Mouse (Mus musculus) stomach, postnatal 0 days (tissue): Measurements from ENCODE around the gene Nxpe4. TPM values are rescaled to one million over a fixed set of nuclear protein-coding genes. Genes with fewer than 3 reads are reported as not detected.

ENCODE experiments used
- ATAC-seq: fragments of 200-750 bp; cut with Nextera tagmentation; 2 replicates; pipeline ENCODE4 v1.8.0; 2017; ENCODE audit not compliant: low FRiP score, low TSS enrichment
- DNase-seq: peaks from one replicate; pipeline ENCODE4 v3.0.0-alpha.2; 2016; ENCODE audit warnings: low spot score
- H3K27ac ChIP-seq: fragments of 300-500 bp; sonication (generic); replicated peaks from 2 replicates; pipeline ENCODE4 v1.5.1; 2014; ENCODE audit warnings: mild to moderate bottlenecking, control low read depth
- H3K27me3 ChIP-seq: fragments of 300-500 bp; sonication (generic); 2 replicates; pipeline ENCODE4 v1.6.1; 2014; ENCODE audit warnings: low read length; ENCODE audit not compliant: control insufficient read depth, insufficient read depth
- H3K36me3 ChIP-seq: fragments of 300-500 bp; sonication (generic); 2 replicates; pipeline ENCODE4 v1.6.1; 2014; ENCODE audit warnings: low read length, mixed read lengths; ENCODE audit not compliant: control insufficient read depth, insufficient read depth
- H3K4me1 ChIP-seq: fragments of 300-500 bp; sonication (generic); replicated peaks from 2 replicates; pipeline ENCODE4 v1.6.1; 2014; ENCODE audit warnings: antibody characterized with exemption; ENCODE audit not compliant: control insufficient read depth, insufficient read depth
- H3K4me2 ChIP-seq: fragments of 300-500 bp; sonication (generic); replicated peaks from 2 replicates; pipeline ENCODE4 v1.6.1; 2014; ENCODE audit warnings: low read depth, mild to moderate bottlenecking, control low read depth, moderate library complexity
- H3K4me3 ChIP-seq: fragments of 300-500 bp; sonication (generic); 2 replicates; pipeline ENCODE4 v1.5.1; 2014; ENCODE audit warnings: low read depth, low read length, control low read depth
- H3K9ac ChIP-seq: fragments of 300-500 bp; sonication (generic); 2 replicates; pipeline ENCODE4 v1.6.1; 2014; ENCODE audit warnings: mild to moderate bottlenecking, low read length, control low read depth, mixed read lengths
- H3K9me3 ChIP-seq: fragments of 300-500 bp; sonication (generic); 2 replicates; pipeline ENCODE4 v1.6.1; 2016; ENCODE audit warnings: low read length; ENCODE audit not compliant: control insufficient read depth
- CTCF ChIP-seq: IDR thresholded peaks from 2 replicates; pipeline ENCODE4 v1.5.1; 2016; ENCODE audit warnings: antibody characterized with exemption, low read depth, mild to moderate bottlenecking, moderate library complexity
- EP300 ChIP-seq: optimal IDR thresholded peaks from 2 replicates; pipeline ENCODE3; 2016; ENCODE audit warnings: antibody characterized with exemption
- WGBS: fragments of 180-500 bp; shearing (Covaris S2); extraction: QIAGEN DNeasy Blood & Tissue Kit; methylation state at CpG from one replicate; pipeline ENCODE4 v1.1.7; 2014; 5-methylcytosine and 5-hydroxymethylcytosine counted together
- polyA plus RNA-seq: library from polyadenylated mRNA; unstranded; fragments of >200 nt; fragmentation: Nextera tagmentation; extraction: Ambion mirVana; gene quantifications from 2 replicates; pipeline ENCODE4 v1.2.1, GENCODE M21; 2015

The Nxpe4 gene
- polyA plus RNA-seq, 1 experiment from 2014 or later = 3.6 TPM

- Histone ChIP-seq H3K27ac (no peak overlapping the region), H3K4me3 (no peak overlapping the region), H3K4me1 (no peaks in the 10 kb centered on the region), H3K4me2 (no peak overlapping the region), H3K9ac (no peak overlapping the region), H3K36me3 (no peaks in the 10 kb centered on the region), H3K9me3 (no peaks in the 10 kb centered on the region), H3K27me3 (no peaks in the 10 kb centered on the region)
- no peak for ATAC-seq
- WGBS = 66% methylated on average over 4 of the region's 4 CpGs
- DNase-seq = no peak
- TF ChIP-seq EP300 (no peak), CTCF (peak; percentile 22)
Measured at GRCm38 (mm10) chr9:48360826-48361225, 199.0 kb downstream of the Nxpe4 start.

DNA sequence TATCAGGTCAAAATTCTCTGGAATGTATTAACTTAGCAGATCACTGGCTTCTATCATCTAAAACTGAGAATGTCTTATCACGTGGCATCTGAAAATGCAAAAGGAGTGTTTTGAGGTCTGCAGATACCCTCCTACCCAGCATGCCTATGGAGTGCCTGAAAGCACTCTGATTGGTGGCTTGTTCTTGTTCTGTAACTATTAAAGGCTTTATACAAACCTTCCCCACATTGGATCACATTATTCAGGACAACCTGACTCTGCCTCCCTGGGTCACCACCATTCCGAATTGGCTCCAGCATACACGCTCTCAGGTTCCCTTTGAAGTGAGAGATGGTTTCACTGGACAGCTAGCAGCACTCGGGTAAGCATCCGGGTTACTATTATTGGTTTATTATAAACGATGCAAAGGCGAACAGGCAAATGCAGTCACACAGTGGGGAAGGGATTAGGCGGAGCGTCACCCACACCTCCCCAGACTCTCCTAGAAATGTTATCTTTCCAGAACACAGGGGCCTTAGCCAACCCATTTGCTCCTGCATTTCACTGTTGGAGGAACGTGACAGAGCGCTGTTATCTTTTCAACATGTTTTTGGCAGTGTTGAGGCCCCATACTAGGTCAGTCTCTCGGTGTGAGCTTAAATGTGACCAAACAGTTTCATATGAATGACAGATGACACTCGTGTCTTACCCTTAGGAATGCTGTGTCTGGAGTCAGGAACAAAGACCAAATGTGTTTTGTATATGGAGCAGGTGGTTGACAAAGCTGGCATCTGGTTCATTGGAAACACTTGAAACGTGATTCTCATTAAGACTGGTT, 200.2 kb downstream of the Nxpe4 start:
- TF ChIP-seq EP300 = no peak
- no peak for TF ChIP-seq CTCF
- ATAC-seq = no peak
- H3K36me3 ChIP-seq = no peaks in the 10 kb centered on the region
- H3K9me3 ChIP-seq = no peaks in the 10 kb centered on the region
- no peaks in the 10 kb centered on the region for H3K27me3 ChIP-seq
- no peak overlapping the region for H3K9ac ChIP-seq
- 68% methylated on average over 14 of the region's 14 CpGs for WGBS
- H3K4me1 ChIP-seq = no peaks in the 10 kb centered on the region
- no peak for DNase-seq
- H3K4me2 ChIP-seq = no peak overlapping the region
- no peak overlapping the region for H3K4me3 ChIP-seq
- H3K27ac ChIP-seq = no peak overlapping the region

DNA sequence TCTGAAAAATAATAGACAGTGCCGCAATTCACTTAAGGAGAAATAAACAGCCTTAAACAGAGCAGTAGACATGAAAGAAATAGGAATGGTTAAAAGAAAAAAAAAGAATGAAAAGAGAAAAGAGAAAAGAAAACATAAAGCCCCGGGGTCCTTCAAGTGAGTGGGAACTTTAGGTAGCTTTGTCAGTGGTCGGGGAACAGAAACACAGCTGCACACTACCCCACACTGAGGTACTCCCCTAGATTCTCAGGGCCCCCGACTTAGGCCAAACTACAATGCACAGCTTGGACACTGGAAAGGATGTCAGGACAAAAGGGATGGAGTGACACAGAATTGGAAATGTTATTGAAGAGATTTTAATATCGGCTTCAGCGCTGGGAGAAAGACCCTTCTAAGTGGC, 200.9 kb downstream of the Nxpe4 start:
- no peaks in the 10 kb centered on the region for H3K9me3 ChIP-seq
- DNase-seq (no peak), ATAC-seq (no peak)
- WGBS = 87% methylated on average over 6 of the region's 6 CpGs
- H3K9ac ChIP-seq = no peak overlapping the region
- no peak overlapping the region for H3K27ac ChIP-seq
- no peak overlapping the region for H3K4me3 ChIP-seq
- no peak for TF ChIP-seq CTCF
- TF ChIP-seq EP300 = no peak
- no peaks in the 10 kb centered on the region for H3K4me1 ChIP-seq
- no peaks in the 10 kb centered on the region for H3K36me3 ChIP-seq
- no peaks in the 10 kb centered on the region for H3K27me3 ChIP-seq
- H3K4me2 ChIP-seq = no peak overlapping the region

DNA sequence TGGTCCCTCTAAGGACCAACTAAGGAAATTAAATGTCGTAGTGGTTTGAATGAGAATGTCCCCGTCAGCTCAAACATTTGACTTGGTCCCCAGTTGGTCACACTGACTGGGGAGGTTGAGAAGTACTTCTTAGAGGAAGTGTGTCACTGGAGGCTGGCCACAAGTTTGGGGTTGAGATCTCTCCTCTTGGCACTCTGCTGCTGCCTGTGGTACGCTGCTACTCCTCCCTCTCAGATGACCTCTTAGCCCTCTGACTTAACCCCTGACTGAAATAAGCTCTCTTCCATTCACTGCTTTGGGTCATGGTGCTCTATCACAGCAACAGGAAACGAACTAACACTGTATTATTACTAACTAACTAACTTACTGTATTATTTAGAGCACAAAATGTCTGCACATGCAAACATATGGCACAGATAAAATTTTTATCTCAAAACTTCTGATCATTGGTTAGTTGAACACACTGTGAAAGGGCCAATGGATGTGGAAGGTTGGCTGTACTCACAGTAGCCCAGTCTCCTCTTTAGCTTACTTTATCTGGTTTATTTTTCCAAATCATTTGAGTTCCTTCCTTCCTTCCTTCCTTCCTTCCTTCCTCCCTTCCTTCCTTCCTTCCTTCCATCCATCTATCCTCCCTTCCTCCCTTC, 211.5 kb downstream of the Nxpe4 start:
- Histone ChIP-seq H3K36me3 (no peaks in the 10 kb centered on the region), H3K4me2 (no peak overlapping the region), H3K27me3 (no peaks in the 10 kb centered on the region), H3K4me1 (no peaks in the 10 kb centered on the region), H3K4me3 (no peak overlapping the region), H3K9me3 (no peaks in the 10 kb centered on the region), H3K27ac (no peak overlapping the region), H3K9ac (no peak overlapping the region)
- no peak for DNase-seq
- no peak for ATAC-seq
- TF ChIP-seq CTCF = no peak
- TF ChIP-seq EP300 = no peak
- WGBS = 79% methylated on average over 4 of the region's 4 CpGs

DNA sequence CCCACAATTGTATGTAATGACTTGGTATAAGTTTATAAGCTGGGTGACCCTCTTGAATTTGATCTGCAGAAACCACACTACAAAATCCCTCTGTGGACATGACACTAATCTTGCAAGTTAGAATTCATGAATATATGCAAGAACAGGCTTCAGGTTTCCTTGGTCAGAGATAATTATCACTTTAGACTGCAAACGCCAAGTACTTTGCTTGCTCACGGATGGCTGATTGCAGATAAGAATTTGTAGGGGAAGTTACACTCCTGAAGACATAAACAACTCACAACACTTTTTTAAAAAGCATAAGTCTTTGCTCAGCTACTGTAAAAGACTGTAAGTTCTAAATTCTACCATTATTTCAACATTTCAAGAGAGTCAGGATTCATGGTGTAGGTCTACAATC, 212.5 kb downstream of the Nxpe4 start:
- Histone ChIP-seq H3K4me3 (no peak overlapping the region), H3K4me2 (no peak overlapping the region), H3K27me3 (no peaks in the 10 kb centered on the region), H3K9me3 (no peaks in the 10 kb centered on the region), H3K36me3 (no peaks in the 10 kb centered on the region), H3K9ac (no peak overlapping the region), H3K4me1 (no peaks in the 10 kb centered on the region), H3K27ac (no peak overlapping the region)
- WGBS = 52% methylated on average over 2 of the region's 2 CpGs
- ATAC-seq (no peak), DNase-seq (no peak)
- TF ChIP-seq CTCF (no peak), EP300 (no peak)

GRCm38 (mm10) chr9:48388451-48388850, 226.6 kb downstream of the Nxpe4 start:
- no peak overlapping the region for H3K27ac ChIP-seq
- H3K27me3 ChIP-seq = no peaks in the 10 kb centered on the region
- H3K9ac ChIP-seq = no peak overlapping the region
- H3K4me3 ChIP-seq = no peak overlapping the region
- no peak for TF ChIP-seq EP300
- TF ChIP-seq CTCF = no peak
- ATAC-seq = no peak
- H3K4me1 ChIP-seq = no peaks in the 10 kb centered on the region
- H3K36me3 ChIP-seq = no peaks in the 10 kb centered on the region
- 67% methylated on average over 4 of the region's 4 CpGs for WGBS
- DNase-seq = no peak
- no peak overlapping the region for H3K4me2 ChIP-seq
- no peaks in the 10 kb centered on the region for H3K9me3 ChIP-seq
